Mouse (Mus musculus): Measurements from ENCODE around the gene Abcd4. TPM values are rescaled to one million over a fixed set of nuclear protein-coding genes. Genes with fewer than 3 reads are reported as not detected.

Gene Abcd4
- polyA plus RNA-seq, 1 experiment from 2014 or later = 12.1 TPM

DNA sequence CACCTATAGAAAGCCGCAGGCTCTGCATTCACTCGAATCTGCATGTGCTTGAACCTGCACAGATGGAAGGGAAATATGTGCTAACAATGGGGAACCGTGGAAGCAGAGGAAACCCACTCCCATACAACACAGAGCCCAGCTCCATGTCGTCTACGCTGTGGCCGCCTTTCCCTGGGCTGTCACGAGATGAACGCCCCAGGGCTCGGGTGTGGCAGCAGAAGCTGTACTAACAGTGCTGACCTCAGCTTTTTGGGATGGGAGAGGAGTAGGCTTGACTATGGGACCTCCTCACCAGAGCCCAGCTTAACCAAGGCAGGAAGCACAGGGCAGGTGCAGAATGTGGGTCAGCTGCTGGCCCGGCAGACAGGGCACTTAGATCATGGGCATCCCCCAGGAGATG, 5.5 kb downstream of the Abcd4 start:
- no peaks in the 10 kb centered on the region for H3K27me3 ChIP-seq
- H3K27ac ChIP-seq (replicated peaks) = no peak overlapping the region
- 90% methylated on average over 10 of the region's 10 CpGs for WGBS
- H3K4me2 ChIP-seq (replicated peaks) = no peak overlapping the region
- H3K9ac ChIP-seq (replicated peaks) = no peak overlapping the region
- H3K36me3 ChIP-seq = no peaks in the 10 kb centered on the region
- peaks cover 3% of the 10 kb centered on the region for H3K4me1 ChIP-seq
- H3K4me3 ChIP-seq = no peak overlapping the region
- no peak for ATAC-seq (replicated peaks)
- H3K9me3 ChIP-seq = no peaks in the 10 kb centered on the region

DNA sequence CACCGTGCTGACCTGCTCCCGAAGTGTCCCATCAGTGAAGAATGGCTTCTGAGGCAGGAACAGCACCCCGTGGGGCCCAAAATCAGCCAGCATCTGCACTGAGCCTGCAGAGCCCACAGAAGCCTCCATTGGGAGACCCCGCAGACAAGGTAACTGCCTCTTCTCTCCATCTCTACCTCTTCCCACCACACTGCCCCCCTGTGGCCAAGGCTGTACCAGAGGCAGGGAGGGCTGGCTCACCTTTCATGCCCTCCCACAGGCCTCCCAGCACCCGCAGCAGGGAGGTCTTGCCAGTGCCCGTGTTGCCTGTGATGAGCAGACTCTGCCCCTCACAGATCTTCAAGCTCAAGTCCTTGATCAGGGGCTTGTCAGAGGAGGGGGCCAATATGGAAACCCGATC, 11.4 kb downstream of the Abcd4 start:
- peaks cover 4% of the 10 kb centered on the region; the same call in 1 of the 2 replicates for H3K36me3 ChIP-seq
- no peaks in the 10 kb centered on the region for H3K27me3 ChIP-seq
- no peaks in the 10 kb centered on the region for H3K4me1 ChIP-seq
- H3K4me3 ChIP-seq = no peak overlapping the region
- 77% methylated on average over 7 of the region's 7 CpGs for WGBS
- H3K9ac ChIP-seq (replicated peaks) = no peak overlapping the region
- H3K9me3 ChIP-seq = no peaks in the 10 kb centered on the region
- ATAC-seq (replicated peaks) = no peak
- no peak overlapping the region for H3K4me2 ChIP-seq (replicated peaks)
- H3K27ac ChIP-seq (replicated peaks) = no peak overlapping the region

DNA sequence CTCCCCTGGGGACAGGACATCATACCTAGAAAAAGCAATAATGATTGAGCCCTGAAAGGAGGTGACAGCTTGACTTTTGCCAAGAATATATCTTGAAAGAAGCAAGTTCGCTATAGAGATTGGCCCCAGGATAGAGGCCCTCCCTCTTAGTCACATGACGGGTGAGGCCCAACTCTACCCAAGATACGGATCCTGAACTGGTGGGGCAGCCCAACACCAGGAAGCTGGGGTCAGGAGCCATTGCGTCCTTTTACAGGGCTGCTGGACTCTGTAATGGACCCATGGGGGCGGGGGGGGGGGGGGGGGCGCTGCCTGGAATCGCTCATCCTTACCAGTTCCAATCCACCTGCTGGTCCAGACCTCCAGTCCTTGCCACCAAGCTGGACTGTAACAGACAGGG, 13.2 kb downstream of the Abcd4 start:
- WGBS = 93% methylated on average over 6 of the region's 7 CpGs
- no peaks in the 10 kb centered on the region for H3K4me1 ChIP-seq
- H3K9ac ChIP-seq (replicated peaks) = no peak overlapping the region
- no peak overlapping the region for H3K4me3 ChIP-seq
- no peak for ATAC-seq (replicated peaks)
- peaks cover 4% of the 10 kb centered on the region; the same call in 1 of the 2 replicates for H3K36me3 ChIP-seq
- no peak overlapping the region for H3K27ac ChIP-seq (replicated peaks)
- H3K27me3 ChIP-seq = no peaks in the 10 kb centered on the region
- H3K4me2 ChIP-seq (replicated peaks) = no peak overlapping the region
- no peaks in the 10 kb centered on the region for H3K9me3 ChIP-seq

DNA sequence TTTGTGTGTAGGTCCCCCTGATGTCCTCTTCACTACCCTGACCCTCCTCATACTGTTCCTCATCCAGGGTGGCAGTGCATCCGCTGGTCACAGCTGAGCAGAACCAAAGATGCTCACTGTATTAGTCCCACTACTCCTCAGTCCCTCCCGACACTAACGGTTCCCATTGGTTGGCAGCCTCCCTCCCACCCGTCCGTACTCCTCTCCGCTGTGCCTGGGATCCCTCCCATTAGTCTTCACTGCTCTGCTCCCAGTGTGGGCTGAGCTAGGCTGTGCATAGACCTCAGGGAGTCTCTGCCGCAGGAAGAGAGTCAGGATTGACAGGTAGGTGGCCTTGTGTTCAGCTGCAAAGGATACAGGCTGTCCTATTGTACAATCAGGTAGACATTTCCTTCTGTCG, 18.9 kb downstream of the Abcd4 start:
- ATAC-seq (replicated peaks) = no peak
- Histone ChIP-seq H3K4me2 (replicated peaks) (no peak overlapping the region), H3K36me3 (peaks cover 4% of the 10 kb centered on the region; the same call in 1 of the 2 replicates), H3K27ac (replicated peaks) (no peak overlapping the region), H3K9me3 (no peaks in the 10 kb centered on the region), H3K27me3 (no peaks in the 10 kb centered on the region), H3K9ac (replicated peaks) (no peak overlapping the region), H3K4me3 (no peak overlapping the region), H3K4me1 (no peaks in the 10 kb centered on the region)
- 23% methylated on average over 8 of the region's 8 CpGs for WGBS

DNA sequence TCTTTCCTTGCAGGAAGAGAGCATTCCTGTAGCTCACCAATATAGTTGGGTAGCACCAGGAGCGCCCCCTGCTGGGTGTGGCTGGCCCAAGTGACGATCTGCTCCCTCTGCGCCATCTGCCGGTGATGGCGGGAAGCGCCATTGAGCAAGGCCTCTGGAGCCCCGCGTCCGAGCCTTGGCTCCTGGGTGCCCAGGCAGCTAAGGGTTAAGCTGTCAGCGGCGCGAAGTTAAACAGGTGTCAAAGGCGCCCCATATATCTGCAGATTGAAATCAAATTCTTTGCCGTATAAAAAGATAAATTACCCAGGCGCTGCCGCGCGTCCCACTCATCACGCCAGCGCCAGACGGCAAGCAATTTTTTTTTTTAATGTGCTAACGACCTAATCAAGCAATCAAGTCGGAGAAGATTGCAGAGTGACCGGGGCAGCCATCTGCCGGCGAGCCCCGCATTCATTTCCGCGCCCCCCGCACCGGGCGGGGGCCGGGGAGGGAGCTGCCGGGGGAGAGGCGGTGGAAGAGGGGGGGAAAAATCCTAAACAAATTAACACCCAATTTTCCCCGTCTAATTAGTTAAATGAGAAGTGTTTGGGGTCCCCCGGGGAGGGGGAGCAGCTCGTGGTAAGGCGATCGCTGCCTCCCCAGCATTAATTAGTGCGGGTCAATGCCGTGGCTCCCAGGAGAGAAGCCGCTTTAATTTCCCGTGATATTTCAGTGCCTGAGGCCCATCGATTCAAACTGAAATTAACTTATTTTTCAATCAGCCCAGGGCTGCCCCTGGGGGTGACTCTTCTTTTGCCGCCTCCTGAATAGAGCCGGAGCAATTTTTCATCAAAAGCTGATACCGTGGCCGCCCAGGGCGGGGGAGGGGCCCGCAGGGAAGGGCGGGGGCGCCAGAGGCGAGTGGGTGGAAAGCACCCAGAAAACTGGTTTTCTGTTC, 27.1 kb downstream of the Abcd4 start:
- Histone ChIP-seq H3K9ac (replicated peaks) (peak overlapping the region; percentile 64), H3K27ac (replicated peaks) (peak overlapping the region; percentile 69), H3K4me2 (replicated peaks) (peak overlapping the region; percentile 89), H3K4me1 (peaks cover 11% of the 10 kb centered on the region), H3K36me3 (no peaks in the 10 kb centered on the region), H3K27me3 (no peaks in the 10 kb centered on the region), H3K9me3 (no peaks in the 10 kb centered on the region), H3K4me3 (peak overlapping the region; percentile 49)
- ATAC-seq (replicated peaks) = peak; percentile 75
- under 1% methylated on average over 54 of the region's 54 CpGs for WGBS

DNA sequence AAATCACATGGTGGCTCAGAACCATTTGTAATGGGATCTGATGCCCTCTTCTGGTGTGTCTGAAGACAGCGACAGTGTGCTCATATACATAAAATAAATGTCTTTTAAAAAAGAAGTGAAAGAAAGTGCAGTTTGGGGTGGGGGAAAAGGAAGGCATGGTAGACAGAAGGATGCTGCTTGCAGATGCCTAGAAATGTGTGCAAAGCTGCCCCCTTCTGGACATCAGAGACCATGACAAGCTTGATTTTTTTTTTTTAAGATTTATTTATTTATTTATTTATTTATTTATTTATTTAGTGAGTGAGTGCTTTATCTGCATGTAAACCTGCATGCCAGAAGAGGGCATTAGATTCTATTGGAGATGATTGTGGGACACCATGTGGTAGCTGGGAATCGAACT, 35.9 kb downstream of the Abcd4 start:
- Histone ChIP-seq H3K36me3 (no peaks in the 10 kb centered on the region), H3K27ac (replicated peaks) (no peak overlapping the region), H3K9me3 (no peaks in the 10 kb centered on the region), H3K4me2 (replicated peaks) (no peak overlapping the region), H3K27me3 (no peaks in the 10 kb centered on the region), H3K4me1 (no peaks in the 10 kb centered on the region), H3K4me3 (no peak overlapping the region), H3K9ac (replicated peaks) (no peak overlapping the region)
- WGBS = 92% methylated on average over 2 of the region's 2 CpGs
- ATAC-seq (replicated peaks) = no peak

DNA sequence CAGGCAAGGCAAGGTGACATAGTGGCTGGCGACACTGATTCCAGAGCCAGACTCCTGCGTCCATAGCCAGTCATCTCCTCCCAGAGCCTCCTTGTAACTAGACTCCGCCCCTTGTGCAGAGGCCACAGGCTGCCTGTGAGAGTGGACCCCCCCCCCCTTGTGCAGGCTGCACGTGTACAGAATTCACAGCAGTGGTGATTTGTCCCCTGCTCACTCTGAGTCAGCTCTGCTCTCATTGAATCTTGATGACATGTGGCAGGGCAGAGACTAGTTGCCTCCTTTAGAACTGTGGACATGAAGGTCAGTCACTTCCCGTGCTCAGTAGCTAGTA, 38.8 kb downstream of the Abcd4 start:
- ATAC-seq (replicated peaks) = no peak; the same call in 1 of the 2 replicates
- H3K4me1 ChIP-seq = no peaks in the 10 kb centered on the region
- no peaks in the 10 kb centered on the region for H3K36me3 ChIP-seq
- no peaks in the 10 kb centered on the region for H3K9me3 ChIP-seq
- no peak overlapping the region for H3K4me2 ChIP-seq (replicated peaks)
- H3K27ac ChIP-seq (replicated peaks) = no peak overlapping the region
- H3K4me3 ChIP-seq = no peak overlapping the region
- WGBS = 38% methylated on average over 5 of the region's 5 CpGs
- H3K9ac ChIP-seq (replicated peaks) = no peak overlapping the region
- peaks cover 15% of the 10 kb centered on the region for H3K27me3 ChIP-seq

DNA sequence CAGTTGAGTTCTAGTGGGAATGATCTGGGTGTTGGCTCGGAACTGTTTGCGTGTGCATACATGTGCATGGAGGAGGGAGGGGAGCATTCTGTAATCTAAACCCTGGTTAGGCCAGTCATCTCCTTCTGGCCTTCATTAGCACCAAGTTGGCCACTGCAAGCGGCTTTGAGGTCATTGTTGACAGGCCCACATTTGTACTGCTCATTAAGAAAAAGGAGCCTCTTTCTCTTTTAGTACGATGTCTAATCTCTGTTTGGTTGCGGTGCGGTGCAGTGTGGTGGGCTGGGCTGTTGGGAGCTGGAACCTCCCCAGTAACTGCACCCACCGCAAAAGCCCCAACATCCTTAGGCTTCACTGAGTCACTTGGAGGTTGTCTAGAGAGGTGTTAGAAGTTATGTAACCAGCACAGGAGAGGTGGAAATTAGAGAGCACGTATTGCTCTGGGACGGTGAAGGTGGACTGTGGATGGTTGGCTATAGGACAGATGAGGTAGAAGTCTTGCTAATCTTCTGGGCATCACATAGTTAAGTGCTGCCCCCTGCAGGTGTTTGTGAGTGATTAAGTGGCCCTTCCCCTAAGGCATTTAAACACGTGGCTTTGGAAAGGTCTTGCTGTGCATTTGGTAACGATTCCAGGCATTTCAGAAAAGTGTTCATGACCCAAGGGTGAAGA, 39.3 kb downstream of the Abcd4 start:
- Histone ChIP-seq H3K27ac (replicated peaks) (no peak overlapping the region), H3K27me3 (peaks cover 20% of the 10 kb centered on the region), H3K4me2 (replicated peaks) (no peak overlapping the region), H3K4me3 (no peak overlapping the region), H3K9me3 (no peaks in the 10 kb centered on the region), H3K36me3 (no peaks in the 10 kb centered on the region), H3K9ac (replicated peaks) (no peak overlapping the region), H3K4me1 (no peaks in the 10 kb centered on the region)
- ATAC-seq (replicated peaks) = no peak
- WGBS = 58% methylated on average over 11 of the region's 11 CpGs

DNA sequence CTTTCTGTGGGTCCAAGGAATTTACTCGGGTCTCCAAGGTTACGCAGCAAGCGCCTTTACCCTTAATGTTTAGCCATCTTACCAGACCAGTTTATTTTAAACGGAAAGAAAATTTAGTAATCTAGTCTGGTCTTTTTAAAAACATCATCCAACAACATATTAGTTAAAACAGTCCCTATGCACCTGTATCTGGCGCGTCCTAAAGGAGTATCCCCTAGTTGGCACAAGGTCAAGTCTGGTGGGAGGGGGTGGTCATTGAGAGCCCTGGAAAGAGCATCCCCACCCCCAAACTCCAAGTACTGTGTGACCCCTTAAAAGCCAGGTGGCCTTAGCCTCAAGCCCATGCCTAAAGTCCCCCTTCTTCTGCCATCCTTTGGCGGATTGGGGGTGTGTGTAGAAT, 44.1 kb downstream of the Abcd4 start:
- no peak overlapping the region for H3K4me3 ChIP-seq
- no peak overlapping the region for H3K27ac ChIP-seq (replicated peaks)
- no peak for ATAC-seq (replicated peaks)
- H3K27me3 ChIP-seq = peaks cover 57% of the 10 kb centered on the region
- H3K36me3 ChIP-seq = no peaks in the 10 kb centered on the region
- H3K9me3 ChIP-seq = no peaks in the 10 kb centered on the region
- H3K4me2 ChIP-seq (replicated peaks) = no peak overlapping the region
- H3K9ac ChIP-seq (replicated peaks) = no peak overlapping the region
- WGBS = 12% methylated on average over 7 of the region's 7 CpGs
- peaks cover 20% of the 10 kb centered on the region for H3K4me1 ChIP-seq

DNA sequence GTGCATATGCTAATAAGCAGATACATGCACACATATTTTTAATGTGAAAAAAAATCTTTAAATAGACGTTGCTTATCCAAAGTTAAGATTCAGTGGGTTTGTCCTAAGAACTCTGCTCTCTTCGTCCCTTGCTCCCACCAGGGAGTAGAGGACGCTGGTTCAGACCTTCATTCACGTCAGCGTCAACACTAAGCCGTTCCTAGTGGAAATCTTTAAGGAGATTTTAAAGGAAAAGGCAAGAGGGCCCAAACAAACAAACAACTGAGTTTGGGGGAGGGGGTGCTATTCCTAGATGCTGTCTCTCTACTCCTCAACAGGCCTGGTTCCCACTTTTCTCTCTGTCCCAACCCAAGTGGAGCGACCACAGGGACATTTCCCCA, 44.9 kb downstream of the Abcd4 start:
- H3K9ac ChIP-seq (replicated peaks) = no peak overlapping the region
- peaks cover 20% of the 10 kb centered on the region for H3K4me1 ChIP-seq
- no peak overlapping the region for H3K4me2 ChIP-seq (replicated peaks)
- H3K9me3 ChIP-seq = no peaks in the 10 kb centered on the region
- H3K27me3 ChIP-seq = peaks cover 65% of the 10 kb centered on the region
- WGBS = 8% methylated on average over 7 of the region's 7 CpGs
- H3K36me3 ChIP-seq = no peaks in the 10 kb centered on the region
- H3K4me3 ChIP-seq = no peak overlapping the region
- H3K27ac ChIP-seq (replicated peaks) = no peak overlapping the region
- no peak for ATAC-seq (replicated peaks)

DNA sequence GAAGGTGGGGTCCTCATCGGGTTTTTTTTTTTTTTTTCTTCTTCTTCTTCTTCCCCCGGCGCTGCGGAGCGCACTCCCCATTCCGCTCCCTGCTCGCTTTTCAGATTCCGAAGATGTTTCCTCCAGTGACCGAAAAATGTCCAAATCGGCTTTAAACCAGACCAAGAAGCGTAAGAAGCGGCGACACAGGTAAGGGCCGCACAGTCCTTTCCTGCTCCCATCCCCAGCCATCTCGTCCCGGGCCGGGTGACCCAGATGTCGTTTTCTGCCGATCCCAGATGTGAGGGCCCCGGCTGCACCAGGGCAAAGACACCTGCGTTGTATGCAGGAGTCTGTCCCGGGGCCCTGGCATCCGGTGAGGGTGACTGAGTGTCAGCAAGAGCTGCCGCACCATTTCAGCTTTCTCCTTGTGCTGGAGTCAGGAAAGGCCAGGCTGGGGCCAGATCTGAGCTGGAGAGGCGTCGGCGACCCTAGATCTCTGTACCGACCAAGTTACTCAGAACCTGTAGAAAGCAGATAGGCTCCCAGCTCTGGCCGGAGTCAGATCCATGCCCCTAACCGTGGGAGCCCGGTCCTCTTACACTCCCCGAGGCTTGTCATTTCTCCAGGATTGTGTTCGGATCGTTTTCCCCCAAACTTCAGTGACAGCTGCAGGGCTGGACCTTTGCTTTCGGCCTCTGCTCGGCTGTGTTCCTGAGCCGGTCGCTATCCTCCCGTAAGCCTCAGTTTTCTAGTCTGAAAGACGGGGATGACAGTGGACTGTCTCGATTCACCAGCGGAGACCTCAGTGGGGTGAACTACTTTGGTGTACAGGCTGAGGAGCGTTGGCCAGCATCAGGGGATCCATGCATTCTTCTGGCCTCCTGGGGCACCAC, 45.5 kb downstream of the Abcd4 start:
- no peak overlapping the region for H3K4me3 ChIP-seq
- no peaks in the 10 kb centered on the region for H3K36me3 ChIP-seq
- no peak overlapping the region for H3K4me2 ChIP-seq (replicated peaks)
- peaks cover 20% of the 10 kb centered on the region for H3K4me1 ChIP-seq
- peaks cover 67% of the 10 kb centered on the region for H3K27me3 ChIP-seq
- H3K9ac ChIP-seq (replicated peaks) = no peak overlapping the region
- H3K27ac ChIP-seq (replicated peaks) = no peak overlapping the region
- no peak for ATAC-seq (replicated peaks)
- no peaks in the 10 kb centered on the region for H3K9me3 ChIP-seq
- WGBS = 2% methylated on average over 43 of the region's 43 CpGs

Data from forebrain, embryonic 15.5 days (tissue).